Mouse (Mus musculus): Measurements from ENCODE around the gene Pex5. TPM values are rescaled to one million over a fixed set of nuclear protein-coding genes. Genes with fewer than 3 reads are reported as not detected.
A peak's percentile ranks its signal among the peaks of the same experiment; 100 is the strongest.
"Not testable (repeated sequence)": the region's sequence is repeated elsewhere in the genome, so short reads cannot be mapped to it uniquely, and the experiment has no call there.

Pex5 gene
- polyA plus RNA-seq, 1 experiment from 2014 or later: 63.8 TPM

DNA sequence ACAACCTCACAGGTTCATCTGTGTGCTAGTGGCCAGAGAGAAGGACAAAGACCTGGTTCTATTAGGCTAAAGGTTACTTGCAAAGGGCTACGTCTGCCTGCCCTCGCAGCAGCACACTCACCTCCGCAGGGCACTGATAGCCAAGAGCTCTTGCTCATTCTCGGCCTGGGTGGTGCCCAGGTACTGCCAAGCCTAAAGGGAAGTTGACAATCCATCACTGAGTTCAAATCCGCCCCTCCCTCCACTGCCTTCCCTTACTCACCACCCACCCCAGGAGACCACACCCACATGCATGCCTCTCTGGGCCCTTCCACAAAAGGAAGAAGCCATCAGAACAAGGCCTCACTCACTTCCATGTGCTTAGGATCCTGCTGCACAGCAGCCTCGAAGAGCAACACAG is 15.1 kb downstream of the Pex5 start:
- WGBS: 96% methylated on average over 6 of the region's 6 CpGs
- no peak for ATAC-seq (ENCODE audit: low FRiP score, low TSS enrichment)
- H3K27ac ChIP-seq (replicated peaks; ENCODE audit: low read depth, low read length): no peak overlapping the region
- H3K9me3 ChIP-seq (ENCODE audit: control insufficient read depth, low read length): no peaks in the 10 kb centered on the region
- no peaks in the 10 kb centered on the region for H3K27me3 ChIP-seq (ENCODE audit: control insufficient read depth, insufficient read depth, low read length)
- H3K4me2 ChIP-seq (ENCODE audit: low read length): no peak overlapping the region
- H3K9ac ChIP-seq (replicated peaks; ENCODE audit: low read length): no peak overlapping the region
- no peak for DNase-seq
- peaks cover 86% of the 10 kb centered on the region for H3K36me3 ChIP-seq (ENCODE audit: control insufficient read depth, insufficient read depth, low read length)
- H3K4me1 ChIP-seq (ENCODE audit: control insufficient read depth, insufficient read depth, low read length): no peaks in the 10 kb centered on the region
- no peak overlapping the region for H3K4me3 ChIP-seq (replicated peaks; ENCODE audit: low read depth, low read length)

DNA sequence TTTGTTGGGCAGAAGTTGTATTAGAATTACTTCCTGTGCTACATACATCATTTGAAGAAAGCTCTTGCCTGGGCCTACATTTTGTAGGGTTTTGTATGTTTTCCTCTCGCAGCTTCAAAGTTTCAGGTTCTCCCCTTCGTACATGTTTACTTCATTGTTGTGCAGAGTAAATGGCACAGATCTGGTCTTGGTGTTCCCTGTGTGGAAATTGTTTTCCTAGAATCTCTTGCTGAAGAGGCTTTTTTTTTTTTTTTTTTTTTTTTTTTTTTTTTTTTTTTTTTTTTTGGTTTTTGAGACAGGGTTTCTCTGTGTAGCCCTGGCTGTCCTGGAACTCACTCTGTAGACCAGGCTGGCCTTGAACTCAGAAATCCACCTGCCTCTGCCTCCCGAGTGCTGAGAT is 19.9 kb downstream of the Pex5 start:
- ATAC-seq (ENCODE audit: low FRiP score, low TSS enrichment); H3K9ac ChIP-seq (replicated peaks; ENCODE audit: low read length); H3K4me3 ChIP-seq (replicated peaks; ENCODE audit: low read depth, low read length); H3K27me3 ChIP-seq (ENCODE audit: control insufficient read depth, insufficient read depth, low read length); H3K9me3 ChIP-seq (ENCODE audit: control insufficient read depth, low read length); DNase-seq; H3K4me1 ChIP-seq (ENCODE audit: control insufficient read depth, insufficient read depth, low read length); H3K4me2 ChIP-seq (ENCODE audit: low read length); H3K27ac ChIP-seq (replicated peaks; ENCODE audit: low read depth, low read length): not testable (repeated sequence)
- 95% methylated on average over 3 of the region's 3 CpGs for WGBS
- H3K36me3 ChIP-seq (ENCODE audit: control insufficient read depth, insufficient read depth, low read length): peaks cover 41% of the 10 kb centered on the region

DNA sequence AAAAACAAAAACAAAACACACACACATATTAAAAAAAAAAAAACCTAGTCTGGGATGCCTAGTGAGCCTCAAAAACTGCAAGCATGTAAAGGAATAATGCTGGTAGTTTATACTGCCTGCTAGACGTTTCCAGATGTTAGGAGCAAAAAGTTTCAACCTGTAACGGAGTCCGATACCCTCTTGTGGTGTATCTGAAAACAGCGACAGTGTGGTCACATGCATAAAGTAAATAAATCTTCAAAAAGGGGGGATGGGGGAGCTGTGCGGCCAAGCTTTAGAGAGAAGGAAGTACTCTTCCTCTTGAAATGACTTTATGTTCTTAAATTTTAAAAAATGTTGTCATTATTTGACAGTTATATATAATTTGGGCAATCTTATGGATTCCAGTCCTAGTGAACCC is 34.7 kb downstream of the Pex5 start:
- Histone ChIP-seq H3K36me3 (ENCODE audit: control insufficient read depth, insufficient read depth, low read length) (no peaks in the 10 kb centered on the region), H3K27ac (replicated peaks; ENCODE audit: low read depth, low read length) (no peak overlapping the region), H3K9me3 (ENCODE audit: control insufficient read depth, low read length) (peaks cover 3% of the 10 kb centered on the region; the same call in 1 of the 2 replicates), H3K4me1 (ENCODE audit: control insufficient read depth, insufficient read depth, low read length) (no peaks in the 10 kb centered on the region), H3K4me3 (replicated peaks; ENCODE audit: low read depth, low read length) (no peak overlapping the region), H3K9ac (replicated peaks; ENCODE audit: low read length) (no peak overlapping the region), H3K27me3 (ENCODE audit: control insufficient read depth, insufficient read depth, low read length) (no peaks in the 10 kb centered on the region), H3K4me2 (ENCODE audit: low read length) (no peak overlapping the region)
- no peak for ATAC-seq (ENCODE audit: low FRiP score, low TSS enrichment)
- 56% methylated on average over 5 of the region's 5 CpGs for WGBS
- DNase-seq: no peak

DNA sequence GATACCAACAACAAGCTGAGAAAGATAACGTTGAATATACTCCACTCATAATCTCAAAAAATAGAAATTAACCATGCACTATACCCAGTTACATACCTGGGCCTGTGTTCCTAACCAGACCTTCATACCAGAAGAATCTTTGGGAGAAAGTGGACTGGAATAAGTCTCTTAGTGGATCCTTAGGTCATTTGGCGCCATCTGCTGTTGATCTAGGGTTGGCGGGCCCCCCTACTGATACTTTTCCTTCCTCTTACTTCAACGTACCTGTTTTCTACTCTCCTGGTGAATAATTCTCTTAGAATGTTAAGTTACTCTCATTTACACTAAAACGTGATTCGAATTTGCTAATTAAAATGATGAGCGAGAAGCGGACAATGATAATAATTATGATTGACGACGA is 35.5 kb downstream of the Pex5 start:
- no peak overlapping the region for H3K4me3 ChIP-seq (replicated peaks; ENCODE audit: low read depth, low read length)
- 34% methylated on average over 10 of the region's 10 CpGs for WGBS
- no peak overlapping the region for H3K9ac ChIP-seq (replicated peaks; ENCODE audit: low read length)
- H3K4me1 ChIP-seq (ENCODE audit: control insufficient read depth, insufficient read depth, low read length): no peaks in the 10 kb centered on the region
- ATAC-seq (ENCODE audit: low FRiP score, low TSS enrichment): no peak; the same call in 1 of the 2 replicates
- no peaks in the 10 kb centered on the region for H3K27me3 ChIP-seq (ENCODE audit: control insufficient read depth, insufficient read depth, low read length)
- DNase-seq: peak; percentile 79
- H3K36me3 ChIP-seq (ENCODE audit: control insufficient read depth, insufficient read depth, low read length): no peaks in the 10 kb centered on the region
- no peak overlapping the region for H3K27ac ChIP-seq (replicated peaks; ENCODE audit: low read depth, low read length)
- no peak overlapping the region for H3K4me2 ChIP-seq (ENCODE audit: low read length)
- H3K9me3 ChIP-seq (ENCODE audit: control insufficient read depth, low read length): no peaks in the 10 kb centered on the region

DNA sequence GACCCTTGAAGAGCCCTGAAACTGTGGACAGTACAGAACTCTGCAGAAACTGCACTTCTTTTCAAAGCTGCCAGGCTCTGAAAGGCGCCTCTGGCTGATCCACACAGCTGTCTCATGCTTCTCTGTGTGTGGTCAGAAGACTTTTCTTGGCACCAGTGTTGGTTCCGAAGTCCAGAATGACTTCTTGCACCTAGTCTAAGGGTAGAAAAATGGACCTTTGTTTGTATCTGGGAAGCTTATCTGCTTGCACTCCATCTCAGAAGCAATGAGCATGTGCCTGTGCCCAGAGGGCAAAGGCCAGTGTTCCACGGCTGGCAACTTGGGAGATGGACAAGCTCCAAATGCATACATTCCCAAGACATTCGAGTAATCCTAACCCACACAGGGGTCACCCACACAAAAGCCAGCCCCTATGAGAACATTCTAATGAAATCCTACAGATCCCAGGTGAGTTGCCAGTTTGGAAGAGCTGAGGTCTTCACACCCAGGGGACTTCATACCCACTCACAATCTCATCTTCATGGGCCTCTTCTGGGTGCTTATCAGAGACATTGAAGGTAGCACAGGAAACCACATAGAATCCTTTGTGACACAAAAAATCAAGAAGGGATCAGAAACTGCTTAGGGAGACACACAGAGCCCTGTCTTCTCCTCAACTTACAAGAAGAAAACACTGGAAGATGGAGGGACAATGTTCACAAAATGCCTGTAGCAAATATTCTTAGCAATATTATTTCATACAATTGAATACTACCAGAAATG is 37.2 kb downstream of the Pex5 start:
- Histone ChIP-seq H3K9me3 (ENCODE audit: control insufficient read depth, low read length) (no peaks in the 10 kb centered on the region), H3K9ac (replicated peaks; ENCODE audit: low read length) (no peak overlapping the region), H3K36me3 (ENCODE audit: control insufficient read depth, insufficient read depth, low read length) (no peaks in the 10 kb centered on the region), H3K27ac (replicated peaks; ENCODE audit: low read depth, low read length) (no peak overlapping the region), H3K4me3 (replicated peaks; ENCODE audit: low read depth, low read length) (no peak overlapping the region), H3K4me2 (ENCODE audit: low read length) (no peak overlapping the region), H3K27me3 (ENCODE audit: control insufficient read depth, insufficient read depth, low read length) (no peaks in the 10 kb centered on the region), H3K4me1 (ENCODE audit: control insufficient read depth, insufficient read depth, low read length) (no peaks in the 10 kb centered on the region)
- no peak for ATAC-seq (ENCODE audit: low FRiP score, low TSS enrichment)
- DNase-seq: no peak
- WGBS: 82% methylated on average over 4 of the region's 4 CpGs

DNA sequence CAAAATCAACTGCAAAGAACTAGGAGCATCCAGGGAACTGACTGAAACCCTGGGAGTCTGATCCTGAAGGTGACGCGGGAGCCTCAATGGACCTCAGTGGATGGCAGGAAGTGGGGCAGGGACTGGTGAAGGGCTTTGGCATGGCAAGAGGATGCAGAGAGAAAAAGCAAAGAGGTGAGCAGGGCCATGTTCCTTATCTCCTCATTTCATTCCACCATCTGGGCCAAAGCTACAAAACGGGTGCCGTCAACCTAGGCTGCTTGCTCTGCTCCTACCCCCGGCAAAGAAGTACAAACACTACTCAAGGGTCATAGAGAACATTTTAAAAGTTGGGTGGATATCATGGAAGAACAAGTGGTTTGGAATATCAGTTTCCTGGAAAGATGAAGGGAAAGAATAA is 38.6 kb downstream of the Pex5 start:
- H3K27me3 ChIP-seq (ENCODE audit: control insufficient read depth, insufficient read depth, low read length): no peaks in the 10 kb centered on the region
- no peak overlapping the region for H3K4me2 ChIP-seq (ENCODE audit: low read length)
- no peaks in the 10 kb centered on the region for H3K9me3 ChIP-seq (ENCODE audit: control insufficient read depth, low read length)
- 88% methylated on average over 5 of the region's 5 CpGs for WGBS
- no peak overlapping the region for H3K9ac ChIP-seq (replicated peaks; ENCODE audit: low read length)
- DNase-seq (no peak), ATAC-seq (ENCODE audit: low FRiP score, low TSS enrichment) (no peak)
- no peak overlapping the region for H3K27ac ChIP-seq (replicated peaks; ENCODE audit: low read depth, low read length)
- no peak overlapping the region for H3K4me3 ChIP-seq (replicated peaks; ENCODE audit: low read depth, low read length)
- no peaks in the 10 kb centered on the region for H3K36me3 ChIP-seq (ENCODE audit: control insufficient read depth, insufficient read depth, low read length)
- H3K4me1 ChIP-seq (ENCODE audit: control insufficient read depth, insufficient read depth, low read length): no peaks in the 10 kb centered on the region

DNA sequence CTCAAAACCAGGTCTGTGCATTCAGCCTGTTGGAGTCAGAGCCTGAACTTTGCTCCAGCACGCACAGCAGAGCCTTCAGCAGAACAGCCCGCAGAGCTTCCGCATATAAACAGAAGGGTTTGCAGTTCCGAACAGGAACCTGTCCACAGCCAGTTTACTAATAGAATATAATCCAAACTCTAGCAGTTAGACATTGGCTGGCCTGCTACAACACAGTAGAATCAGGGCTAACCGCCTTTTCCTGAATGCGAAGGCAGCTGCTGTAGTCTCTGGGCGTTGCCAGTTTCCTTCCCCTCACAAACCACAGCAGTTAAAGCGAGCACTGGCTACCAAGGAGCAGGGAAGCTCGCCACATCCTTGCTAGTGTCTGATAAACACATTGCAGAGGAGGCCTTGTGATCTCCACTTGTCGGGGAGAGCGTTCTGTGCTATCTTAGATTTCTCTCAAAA is 39.4 kb downstream of the Pex5 start:
- Histone ChIP-seq H3K9me3 (ENCODE audit: control insufficient read depth, low read length) (no peaks in the 10 kb centered on the region), H3K4me3 (replicated peaks; ENCODE audit: low read depth, low read length) (no peak overlapping the region), H3K4me1 (ENCODE audit: control insufficient read depth, insufficient read depth, low read length) (no peaks in the 10 kb centered on the region), H3K36me3 (ENCODE audit: control insufficient read depth, insufficient read depth, low read length) (no peaks in the 10 kb centered on the region), H3K27me3 (ENCODE audit: control insufficient read depth, insufficient read depth, low read length) (no peaks in the 10 kb centered on the region), H3K4me2 (ENCODE audit: low read length) (no peak overlapping the region), H3K9ac (replicated peaks; ENCODE audit: low read length) (no peak overlapping the region), H3K27ac (replicated peaks; ENCODE audit: low read depth, low read length) (no peak overlapping the region)
- no peak for DNase-seq
- 87% methylated on average over 11 of the region's 11 CpGs for WGBS
- no peak for ATAC-seq (ENCODE audit: low FRiP score, low TSS enrichment)

DNA sequence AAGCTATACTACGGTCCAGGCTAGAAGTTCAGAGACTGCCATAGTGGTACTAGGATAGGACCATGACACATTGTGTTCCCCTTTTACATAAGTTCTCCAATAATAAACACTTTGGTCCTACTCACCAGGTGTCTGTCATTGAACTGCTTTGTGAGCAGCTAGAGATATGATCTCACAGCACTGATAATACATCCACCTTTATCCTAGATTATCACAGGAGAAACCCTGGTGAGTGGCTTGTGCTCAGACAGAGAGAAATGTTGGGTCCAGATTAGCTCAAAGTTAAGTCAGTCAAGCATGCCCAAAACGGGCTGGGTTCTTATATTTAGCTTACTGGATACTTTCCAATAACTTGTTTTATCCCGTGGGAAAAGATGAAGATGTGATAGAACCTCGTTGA is 40.2 kb downstream of the Pex5 start:
- Histone ChIP-seq H3K9ac (replicated peaks; ENCODE audit: low read length) (no peak overlapping the region), H3K36me3 (ENCODE audit: control insufficient read depth, insufficient read depth, low read length) (no peaks in the 10 kb centered on the region), H3K9me3 (ENCODE audit: control insufficient read depth, low read length) (no peaks in the 10 kb centered on the region), H3K4me2 (ENCODE audit: low read length) (no peak overlapping the region), H3K4me3 (replicated peaks; ENCODE audit: low read depth, low read length) (no peak overlapping the region), H3K27ac (replicated peaks; ENCODE audit: low read depth, low read length) (no peak overlapping the region), H3K4me1 (ENCODE audit: control insufficient read depth, insufficient read depth, low read length) (no peaks in the 10 kb centered on the region), H3K27me3 (ENCODE audit: control insufficient read depth, insufficient read depth, low read length) (no peaks in the 10 kb centered on the region)
- WGBS: 82% methylated on average over 4 of the region's 4 CpGs
- ATAC-seq (ENCODE audit: low FRiP score, low TSS enrichment) (no peak), DNase-seq (no peak)

DNA sequence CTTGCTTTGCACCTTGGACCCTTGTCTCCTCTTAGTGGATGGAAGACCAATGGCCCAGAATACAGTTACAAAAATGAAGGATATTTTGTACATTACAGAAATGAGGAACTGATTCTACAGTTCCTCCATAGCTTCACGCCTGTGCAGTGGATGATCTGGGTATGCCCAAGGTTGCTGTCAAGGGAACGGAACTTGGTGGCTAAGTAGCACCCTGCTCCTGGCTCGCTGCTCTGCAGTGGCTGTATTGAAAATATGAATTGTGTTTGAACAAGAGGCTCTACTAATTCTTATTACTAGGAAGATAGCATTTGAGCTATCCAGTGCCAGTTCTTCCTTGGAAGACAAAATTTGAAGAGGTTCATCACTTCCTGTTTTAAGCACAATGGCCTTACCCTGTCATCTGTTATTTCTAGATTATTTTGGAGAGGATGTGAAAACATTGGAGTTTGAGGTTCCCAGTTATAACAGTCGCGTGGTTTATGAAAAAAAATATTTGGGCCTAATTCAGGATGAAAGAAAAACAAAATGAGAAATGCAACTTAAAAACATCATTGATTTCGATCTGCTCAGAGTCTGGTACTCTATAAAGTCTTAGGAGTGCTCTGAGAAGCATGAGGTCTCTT is 41.2 kb downstream of the Pex5 start:
- Histone ChIP-seq H3K36me3 (ENCODE audit: control insufficient read depth, insufficient read depth, low read length) (no peaks in the 10 kb centered on the region), H3K4me1 (ENCODE audit: control insufficient read depth, insufficient read depth, low read length) (no peaks in the 10 kb centered on the region), H3K27ac (replicated peaks; ENCODE audit: low read depth, low read length) (no peak overlapping the region), H3K9me3 (ENCODE audit: control insufficient read depth, low read length) (no peaks in the 10 kb centered on the region), H3K27me3 (ENCODE audit: control insufficient read depth, insufficient read depth, low read length) (no peaks in the 10 kb centered on the region), H3K9ac (replicated peaks; ENCODE audit: low read length) (no peak overlapping the region), H3K4me2 (ENCODE audit: low read length) (no peak overlapping the region), H3K4me3 (replicated peaks; ENCODE audit: low read depth, low read length) (no peak overlapping the region)
- DNase-seq (no peak), ATAC-seq (ENCODE audit: low FRiP score, low TSS enrichment) (no peak)
- WGBS: 94% methylated on average over 6 of the region's 6 CpGs
